Mouse (Mus musculus): ENCODE measurements at regions not wholly inside any gene's neighbourhood (a gene's known extent, or its start where the extent isn't known, plus 50 kb on each side); places are given as distances from the start of the nearest gene placed in this dataset.

DNA sequence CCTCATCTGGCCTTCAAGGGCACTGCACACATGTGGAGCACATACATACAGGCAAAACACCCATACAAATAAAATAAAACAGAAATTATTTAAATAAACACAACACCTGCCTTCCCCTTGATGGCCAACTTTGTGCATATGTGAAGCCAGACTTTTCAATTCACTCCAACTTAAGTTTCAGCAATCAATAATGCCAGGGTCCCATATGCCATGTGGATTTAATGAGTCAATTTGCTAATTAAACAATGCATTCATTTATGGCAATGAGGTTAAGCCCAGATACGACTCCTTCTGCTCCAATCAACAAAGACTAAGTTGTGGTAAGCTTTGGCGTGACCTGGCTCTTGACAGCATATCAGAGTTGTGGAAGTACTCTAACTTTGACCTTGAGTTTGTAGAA is 130.4 kb upstream of the Hnrnpa3 start:
- Histone ChIP-seq H3K27me3 (ENCODE audit: control insufficient read depth, insufficient read depth, low read length) (no peaks in the 10 kb centered on the region), H3K4me3 (ENCODE audit: low read depth, low read length) (no peak overlapping the region), H3K9ac (replicated peaks; ENCODE audit: low read depth, low read length) (no peak overlapping the region), H3K9me3 (ENCODE audit: control insufficient read depth, low read depth, low read length) (no peaks in the 10 kb centered on the region), H3K4me2 (replicated peaks; ENCODE audit: low read depth, low read length) (no peak overlapping the region), H3K27ac (ENCODE audit: low read length) (no peak overlapping the region), H3K36me3 (ENCODE audit: control insufficient read depth, insufficient read depth, low read length) (no peaks in the 10 kb centered on the region), H3K4me1 (ENCODE audit: control insufficient read depth, insufficient read depth, low read length) (0 out of 2 replicates have a peak, but pooled peaks cover 2% of the 10 kb centered on the region)
- 91% methylated on average over 2 of the region's 2 CpGs for WGBS
- no peak for ATAC-seq (ENCODE audit: insufficient number of reproducible peaks, insufficient read depth, low FRiP score, low read depth)

DNA sequence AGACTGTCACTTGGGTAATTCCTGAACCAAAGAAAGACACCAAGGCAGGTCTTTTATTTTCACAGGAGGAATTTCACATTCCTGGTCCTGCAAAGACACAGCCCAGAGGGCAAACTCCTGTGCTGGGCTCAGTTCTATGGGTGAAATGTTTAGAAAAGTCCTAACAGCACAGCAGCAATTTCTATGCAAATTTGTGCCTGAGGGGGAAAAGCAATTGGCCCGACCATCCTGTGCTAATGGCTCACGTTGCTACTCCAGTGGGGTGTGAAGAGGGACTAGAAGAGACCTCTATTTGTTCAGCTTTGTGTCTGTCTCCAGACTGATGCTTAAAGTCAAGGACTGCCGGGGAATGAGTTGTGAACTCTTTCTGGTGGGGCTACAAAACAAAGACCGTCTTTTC is 120.9 kb upstream of the Hnrnpa3 start:
- Histone ChIP-seq H3K4me1 (ENCODE audit: control insufficient read depth, insufficient read depth, low read length) (no peaks in the 10 kb centered on the region), H3K4me3 (ENCODE audit: low read depth, low read length) (no peak overlapping the region), H3K4me2 (replicated peaks; ENCODE audit: low read depth, low read length) (no peak overlapping the region), H3K9me3 (ENCODE audit: control insufficient read depth, low read depth, low read length) (no peaks in the 10 kb centered on the region), H3K27ac (ENCODE audit: low read length) (no peak overlapping the region), H3K9ac (replicated peaks; ENCODE audit: low read depth, low read length) (no peak overlapping the region), H3K36me3 (ENCODE audit: control insufficient read depth, insufficient read depth, low read length) (no peaks in the 10 kb centered on the region), H3K27me3 (ENCODE audit: control insufficient read depth, insufficient read depth, low read length) (no peaks in the 10 kb centered on the region)
- 37% methylated on average over 4 of the region's 4 CpGs for WGBS
- no peak for ATAC-seq (ENCODE audit: insufficient number of reproducible peaks, insufficient read depth, low FRiP score, low read depth)

DNA sequence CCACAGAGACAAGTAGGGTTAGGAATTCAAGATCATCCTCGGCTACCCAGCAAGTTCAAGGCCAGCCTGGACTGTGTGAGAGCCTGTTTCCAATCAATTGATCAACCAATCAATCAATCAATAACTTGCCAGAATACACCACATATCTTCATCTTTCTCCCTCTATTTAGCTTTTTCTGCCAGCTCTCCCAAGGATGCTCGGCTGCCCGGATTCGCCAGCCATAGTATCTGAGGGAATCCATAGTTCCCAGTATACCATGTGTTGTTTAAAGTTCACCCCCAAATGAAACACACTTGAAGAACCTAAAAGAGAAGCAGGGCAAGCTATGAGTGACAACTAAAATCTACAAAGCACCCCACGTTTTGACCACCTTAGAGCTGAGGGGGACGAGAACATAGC is 119.3 kb upstream of the Hnrnpa3 start:
- WGBS: 89% methylated on average over 6 of the region's 6 CpGs
- Histone ChIP-seq H3K4me2 (replicated peaks; ENCODE audit: low read depth, low read length) (no peak overlapping the region), H3K4me1 (ENCODE audit: control insufficient read depth, insufficient read depth, low read length) (no peaks in the 10 kb centered on the region), H3K9ac (replicated peaks; ENCODE audit: low read depth, low read length) (no peak overlapping the region), H3K27me3 (ENCODE audit: control insufficient read depth, insufficient read depth, low read length) (no peaks in the 10 kb centered on the region), H3K27ac (ENCODE audit: low read length) (no peak overlapping the region), H3K4me3 (ENCODE audit: low read depth, low read length) (no peak overlapping the region), H3K9me3 (ENCODE audit: control insufficient read depth, low read depth, low read length) (no peaks in the 10 kb centered on the region), H3K36me3 (ENCODE audit: control insufficient read depth, insufficient read depth, low read length) (no peaks in the 10 kb centered on the region)
- no peak for ATAC-seq (ENCODE audit: insufficient number of reproducible peaks, insufficient read depth, low FRiP score, low read depth)

DNA sequence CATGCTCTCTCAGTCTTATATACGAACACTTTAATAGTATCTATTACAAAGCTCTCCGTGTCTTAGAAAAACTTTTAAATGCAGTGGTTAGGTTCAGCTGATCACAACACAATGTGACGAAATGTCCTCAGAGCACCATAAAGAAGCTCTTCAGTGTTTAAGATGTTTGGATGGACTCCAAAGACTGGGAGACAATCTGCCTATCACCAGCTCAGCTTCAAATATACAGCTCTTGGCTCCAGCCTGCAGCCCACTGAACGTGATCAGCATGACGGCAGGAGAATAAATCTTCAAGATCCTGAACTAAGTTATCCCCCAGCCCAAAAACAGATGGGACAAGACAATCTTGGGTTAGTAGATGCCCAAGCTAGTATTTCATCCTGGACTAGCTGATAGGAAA is 116.7 kb upstream of the Hnrnpa3 start:
- 69% methylated on average over 5 of the region's 5 CpGs for WGBS

DNA sequence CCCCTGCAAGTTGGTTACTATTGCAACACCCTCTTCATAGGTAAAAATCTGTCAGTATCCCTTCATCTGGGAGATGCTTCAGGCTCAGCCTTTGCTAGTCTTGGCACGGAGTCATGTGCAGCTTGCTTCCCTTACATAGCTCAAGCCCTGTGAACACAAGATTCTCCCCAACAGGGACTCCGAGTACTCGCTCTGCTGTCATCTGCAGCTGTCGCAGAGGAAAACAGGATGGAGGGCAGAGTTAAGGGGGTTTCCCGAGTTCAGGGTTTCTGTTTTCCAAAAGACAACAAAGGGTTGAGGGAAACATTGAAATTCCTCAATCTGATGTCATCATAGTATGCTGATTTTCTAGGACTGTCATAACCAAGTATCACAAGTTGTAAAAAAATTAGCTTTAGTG is 116.3 kb upstream of the Hnrnpa3 start:
- Histone ChIP-seq H3K36me3 (ENCODE audit: control insufficient read depth, insufficient read depth, low read length) (no peaks in the 10 kb centered on the region), H3K9ac (replicated peaks; ENCODE audit: low read depth, low read length) (no peak overlapping the region), H3K4me3 (ENCODE audit: low read depth, low read length) (no peak overlapping the region), H3K4me2 (replicated peaks; ENCODE audit: low read depth, low read length) (no peak overlapping the region), H3K4me1 (ENCODE audit: control insufficient read depth, insufficient read depth, low read length) (no peaks in the 10 kb centered on the region), H3K27ac (ENCODE audit: low read length) (no peak overlapping the region), H3K27me3 (ENCODE audit: control insufficient read depth, insufficient read depth, low read length) (no peaks in the 10 kb centered on the region), H3K9me3 (ENCODE audit: control insufficient read depth, low read depth, low read length) (no peaks in the 10 kb centered on the region)
- 71% methylated on average over 5 of the region's 5 CpGs for WGBS
- no peak for ATAC-seq (ENCODE audit: insufficient number of reproducible peaks, insufficient read depth, low FRiP score, low read depth)

More for the DNA sequence above, 116.7 kb upstream of the Hnrnpa3 start:
- H3K27ac ChIP-seq (ENCODE audit: low read length): no peak overlapping the region
- no peaks in the 10 kb centered on the region for H3K9me3 ChIP-seq (ENCODE audit: control insufficient read depth, low read depth, low read length)
- no peak overlapping the region for H3K9ac ChIP-seq (replicated peaks; ENCODE audit: low read depth, low read length)
- no peaks in the 10 kb centered on the region for H3K27me3 ChIP-seq (ENCODE audit: control insufficient read depth, insufficient read depth, low read length)
- no peaks in the 10 kb centered on the region for H3K36me3 ChIP-seq (ENCODE audit: control insufficient read depth, insufficient read depth, low read length)
- no peaks in the 10 kb centered on the region for H3K4me1 ChIP-seq (ENCODE audit: control insufficient read depth, insufficient read depth, low read length)
- ATAC-seq (ENCODE audit: insufficient number of reproducible peaks, insufficient read depth, low FRiP score, low read depth): no peak
- H3K4me3 ChIP-seq (ENCODE audit: low read depth, low read length): no peak overlapping the region
- H3K4me2 ChIP-seq (replicated peaks; ENCODE audit: low read depth, low read length): no peak overlapping the region

DNA sequence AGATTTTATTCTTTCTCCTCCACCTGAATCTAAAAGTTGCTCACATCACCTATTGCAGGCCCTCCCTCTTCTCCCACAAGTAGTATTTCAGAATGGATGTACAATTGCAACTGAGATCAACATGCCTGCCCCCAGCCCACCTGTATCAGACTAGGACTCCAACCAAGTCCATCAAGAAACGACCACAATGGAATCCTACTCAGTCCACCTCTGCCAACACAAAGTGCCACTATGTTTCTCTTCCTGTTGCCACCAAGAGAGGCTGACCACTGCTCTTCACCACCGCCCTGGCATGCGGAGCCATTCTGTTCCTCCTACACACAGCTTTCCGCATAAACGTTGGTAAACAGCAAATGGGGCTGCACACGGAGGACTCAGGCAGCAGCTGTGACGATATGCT is 113.1 kb upstream of the Hnrnpa3 start:
- no peak overlapping the region for H3K9ac ChIP-seq (replicated peaks; ENCODE audit: low read depth, low read length)
- no peaks in the 10 kb centered on the region for H3K27me3 ChIP-seq (ENCODE audit: control insufficient read depth, insufficient read depth, low read length)
- no peak for ATAC-seq (ENCODE audit: insufficient number of reproducible peaks, insufficient read depth, low FRiP score, low read depth)
- no peaks in the 10 kb centered on the region for H3K4me1 ChIP-seq (ENCODE audit: control insufficient read depth, insufficient read depth, low read length)
- no peak overlapping the region for H3K27ac ChIP-seq (ENCODE audit: low read length)
- H3K36me3 ChIP-seq (ENCODE audit: control insufficient read depth, insufficient read depth, low read length): no peaks in the 10 kb centered on the region
- no peaks in the 10 kb centered on the region for H3K9me3 ChIP-seq (ENCODE audit: control insufficient read depth, low read depth, low read length)
- no peak overlapping the region for H3K4me3 ChIP-seq (ENCODE audit: low read depth, low read length)
- 84% methylated on average over 7 of the region's 7 CpGs for WGBS
- H3K4me2 ChIP-seq (replicated peaks; ENCODE audit: low read depth, low read length): no peak overlapping the region

DNA sequence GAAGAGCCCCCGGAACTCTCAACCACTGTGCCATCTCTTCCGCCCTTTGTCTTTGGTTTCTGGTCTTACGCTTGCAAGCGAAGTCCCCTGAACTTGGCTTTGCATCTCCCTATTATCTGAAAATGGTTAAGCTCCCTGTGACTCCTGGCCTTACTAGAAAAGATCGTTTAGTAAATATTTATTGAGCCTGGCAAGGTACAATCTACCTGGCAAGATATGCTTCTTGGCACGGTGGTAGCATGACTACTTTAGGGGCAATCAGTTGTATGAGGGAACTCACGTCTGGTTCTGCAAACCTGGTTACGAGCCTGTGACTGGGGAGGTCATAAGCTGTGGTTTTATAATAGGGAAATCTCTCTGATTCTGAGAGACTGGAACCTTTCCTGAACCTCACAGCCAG is 103.4 kb upstream of the Hnrnpa3 start:
- Histone ChIP-seq H3K4me1 (ENCODE audit: control insufficient read depth, insufficient read depth, low read length) (peaks cover 3% of the 10 kb centered on the region; the same call in 1 of the 2 replicates), H3K27ac (ENCODE audit: low read length) (no peak overlapping the region), H3K9me3 (ENCODE audit: control insufficient read depth, low read depth, low read length) (no peaks in the 10 kb centered on the region), H3K27me3 (ENCODE audit: control insufficient read depth, insufficient read depth, low read length) (no peaks in the 10 kb centered on the region), H3K4me2 (replicated peaks; ENCODE audit: low read depth, low read length) (no peak overlapping the region), H3K9ac (replicated peaks; ENCODE audit: low read depth, low read length) (no peak overlapping the region), H3K4me3 (ENCODE audit: low read depth, low read length) (no peak overlapping the region), H3K36me3 (ENCODE audit: control insufficient read depth, insufficient read depth, low read length) (no peaks in the 10 kb centered on the region)
- WGBS: 87% methylated on average over 8 of the region's 8 CpGs
- no peak for ATAC-seq (ENCODE audit: insufficient number of reproducible peaks, insufficient read depth, low FRiP score, low read depth)

DNA sequence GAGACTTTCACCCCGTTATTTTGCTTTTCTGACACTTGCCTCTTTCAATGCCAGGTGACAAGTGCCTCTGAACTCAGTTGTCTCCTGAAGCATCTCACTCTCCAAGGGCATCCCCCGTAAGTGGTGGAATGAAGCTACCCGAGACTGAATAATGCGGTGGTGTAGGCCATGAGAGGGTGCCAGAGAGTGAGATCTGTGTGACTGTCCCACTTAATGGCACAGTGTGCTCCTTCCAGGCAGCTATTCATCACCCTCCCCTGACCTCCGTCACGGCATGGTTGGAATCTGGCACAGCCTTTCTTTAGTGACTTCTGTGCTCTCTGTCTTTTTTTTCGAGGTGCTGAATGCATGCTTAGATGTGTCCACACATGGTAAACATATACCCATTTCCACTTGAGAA is 102.3 kb upstream of the Hnrnpa3 start:
- Histone ChIP-seq H3K36me3 (ENCODE audit: control insufficient read depth, insufficient read depth, low read length) (no peaks in the 10 kb centered on the region), H3K9me3 (ENCODE audit: control insufficient read depth, low read depth, low read length) (no peaks in the 10 kb centered on the region), H3K27me3 (ENCODE audit: control insufficient read depth, insufficient read depth, low read length) (no peaks in the 10 kb centered on the region), H3K27ac (ENCODE audit: low read length) (no peak overlapping the region), H3K4me3 (ENCODE audit: low read depth, low read length) (no peak overlapping the region), H3K4me1 (ENCODE audit: control insufficient read depth, insufficient read depth, low read length) (peaks cover 3% of the 10 kb centered on the region; the same call in 1 of the 2 replicates), H3K4me2 (replicated peaks; ENCODE audit: low read depth, low read length) (no peak overlapping the region), H3K9ac (replicated peaks; ENCODE audit: low read depth, low read length) (no peak overlapping the region)
- 55% methylated on average over 7 of the region's 7 CpGs for WGBS
- no peak for ATAC-seq (ENCODE audit: insufficient number of reproducible peaks, insufficient read depth, low FRiP score, low read depth)

DNA sequence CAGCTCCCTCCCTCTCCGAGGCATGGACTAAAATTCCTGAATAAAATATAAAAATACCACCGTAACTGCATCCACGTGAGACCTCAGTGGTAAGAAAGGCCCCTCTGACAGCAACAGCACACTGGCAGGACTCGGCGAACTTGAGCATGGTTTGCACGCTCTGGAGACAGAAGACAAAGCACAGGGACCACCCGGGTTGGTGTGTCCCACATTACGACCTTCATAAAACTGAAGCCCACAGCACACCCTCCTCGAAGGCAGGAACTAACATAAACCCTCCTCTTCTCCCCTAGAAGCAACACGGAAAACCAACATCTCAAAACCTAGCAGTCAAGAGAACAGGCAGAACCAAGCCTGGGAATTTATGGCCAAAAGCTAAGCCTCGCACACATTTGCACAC is 101.7 kb upstream of the Hnrnpa3 start:
- Histone ChIP-seq H3K4me2 (replicated peaks; ENCODE audit: low read depth, low read length) (no peak overlapping the region), H3K27me3 (ENCODE audit: control insufficient read depth, insufficient read depth, low read length) (no peaks in the 10 kb centered on the region), H3K4me1 (ENCODE audit: control insufficient read depth, insufficient read depth, low read length) (peaks cover 3% of the 10 kb centered on the region; the same call in 1 of the 2 replicates), H3K36me3 (ENCODE audit: control insufficient read depth, insufficient read depth, low read length) (no peaks in the 10 kb centered on the region), H3K27ac (ENCODE audit: low read length) (no peak overlapping the region), H3K4me3 (ENCODE audit: low read depth, low read length) (no peak overlapping the region), H3K9ac (replicated peaks; ENCODE audit: low read depth, low read length) (no peak overlapping the region), H3K9me3 (ENCODE audit: control insufficient read depth, low read depth, low read length) (no peaks in the 10 kb centered on the region)
- no peak for ATAC-seq (ENCODE audit: insufficient number of reproducible peaks, insufficient read depth, low FRiP score, low read depth)
- 64% methylated on average over 11 of the region's 11 CpGs for WGBS

Measured in stomach, embryonic 14.5 days (tissue).